Mouse (Mus musculus): ENCODE data around the gene 1700025G04Rik.

- TF ChIP-seq E2F4 (IDR thresholded peaks at IDR 0.05; ENCODE audit: insufficient replicate concordance, low read depth, low read length) (no peak), UBTF (IDR thresholded peaks at IDR 0.05; ENCODE audit: low read depth, low read length) (no peak), SMC3 (IDR thresholded peaks at IDR 0.05; ENCODE audit: low read depth, low read length) (no peak), POLR2A (IDR thresholded peaks at IDR 0.05; ENCODE audit: low read depth, low read length) (no peak), MAX (IDR thresholded peaks at IDR 0.05; ENCODE audit: low read length) (no peak), CTCF (conservative IDR thresholded peaks at IDR 0.05 in 1 of 2, IDR thresholded peaks at IDR 0.05 in 1 of 2; ENCODE audit: low read depth in 2 of 2, low read length in 2 of 2) (no peak), ETS1 (conservative IDR thresholded peaks at IDR 0.05; ENCODE audit: low read depth, low read length) (no peak), MXI1 (IDR thresholded peaks at IDR 0.05; ENCODE audit: low read depth, low read length) (no peak), MYC (IDR thresholded peaks at IDR 0.05; ENCODE audit: low read depth, low read length) (no peak)
These were observed 163.1 kb downstream of the 1700025G04Rik start for GRCm38 (mm10) chr1:151926826-151927225.
